Mouse (Mus musculus) brain, embryonic 14.5 days (tissue): ENCODE measurements around the gene Mgat4b.

Experiments used
- CTCF ChIP-seq: fragments of 200-500 bp; IDR thresholded peaks from 2 replicates; pipeline ENCODE4 v1.5.1; 2012; ENCODE audit warnings: inconsistent platforms, mild to moderate bottlenecking, moderate library complexity, borderline replicate concordance; ENCODE audit not compliant: insufficient read depth, insufficient read length; ENCODE audit errors: extremely low read depth
- POLR2A ChIP-seq: fragments of 200-500 bp; IDR thresholded peaks from 2 replicates; pipeline ENCODE4 v1.6.1; 2012; ENCODE audit warnings: mild to moderate bottlenecking, inconsistent platforms, borderline replicate concordance; ENCODE audit not compliant: poor library complexity, insufficient read depth, insufficient read length, severe bottlenecking; ENCODE audit errors: extremely low read depth

GRCm38 (mm10) chr11:50230481-50231304 is 20.0 kb downstream of the Mgat4b start:
- TF ChIP-seq CTCF (no peak), POLR2A (no peak)
